Mouse (Mus musculus): ENCODE data around the gene Ergic3.
A peak's percentile ranks its signal among the peaks of the same experiment; 100 is the strongest.

Gene Ergic3

GRCm38 (mm10) chr2:156007888-156008532 is at the start of gene Ergic3, which contains the start of gene 6430550D23Rik:
TSS of gene Ergic3 (plus strand) at chr2:156008045.
TSS of gene 6430550D23Rik (minus strand) at chr2:156007977.
- DNase-seq = peak; percentile 99

- DNase-seq = no peak
Measured at GRCm38 (mm10) chr2:155959981-155960380, 47.9 kb upstream of the Ergic3 start.

- no peak for DNase-seq
Measured at GRCm38 (mm10) chr2:155961862-155962261, 46.0 kb upstream of the Ergic3 start.

GRCm38 (mm10) chr2:155962991-155963390 is 44.9 kb upstream of the Ergic3 start:
- no peak for DNase-seq

- DNase-seq = no peak
Measured at GRCm38 (mm10) chr2:155973348-155973747, 34.5 kb upstream of the Ergic3 start.

DNA sequence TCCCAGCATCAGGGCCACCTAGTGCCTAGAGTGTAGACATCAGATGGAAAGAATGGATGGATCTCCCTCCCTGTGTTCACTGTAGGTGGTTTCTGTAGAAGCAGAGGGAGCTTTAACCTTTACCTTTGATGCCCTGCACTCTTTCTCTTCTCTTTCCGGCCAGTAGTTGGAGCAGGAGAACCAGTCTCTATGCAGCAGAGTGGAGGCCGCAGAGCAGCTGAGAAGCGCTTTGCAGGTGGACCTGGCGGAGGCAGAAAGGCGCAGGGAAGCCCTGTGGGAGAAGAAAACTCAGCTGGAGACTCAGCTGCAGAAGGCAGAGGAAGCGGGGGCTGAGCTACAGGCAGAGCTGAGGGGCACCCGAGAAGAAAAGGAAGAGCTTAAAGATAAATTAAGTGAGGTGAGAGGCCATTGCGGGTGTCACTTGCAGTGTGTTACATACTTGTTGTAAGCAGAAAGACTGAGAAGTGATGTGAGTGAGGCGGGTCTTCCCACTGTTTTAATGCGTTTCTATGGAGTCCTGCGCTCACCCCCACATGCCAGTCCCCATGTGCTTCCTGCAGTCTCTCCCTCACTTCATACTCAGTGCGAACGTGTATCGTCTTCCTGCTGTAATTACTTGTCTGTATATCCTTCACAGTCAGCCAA is 33.6 kb upstream of the Ergic3 start:
- DNase-seq = peak; percentile 71 to 83

DNA sequence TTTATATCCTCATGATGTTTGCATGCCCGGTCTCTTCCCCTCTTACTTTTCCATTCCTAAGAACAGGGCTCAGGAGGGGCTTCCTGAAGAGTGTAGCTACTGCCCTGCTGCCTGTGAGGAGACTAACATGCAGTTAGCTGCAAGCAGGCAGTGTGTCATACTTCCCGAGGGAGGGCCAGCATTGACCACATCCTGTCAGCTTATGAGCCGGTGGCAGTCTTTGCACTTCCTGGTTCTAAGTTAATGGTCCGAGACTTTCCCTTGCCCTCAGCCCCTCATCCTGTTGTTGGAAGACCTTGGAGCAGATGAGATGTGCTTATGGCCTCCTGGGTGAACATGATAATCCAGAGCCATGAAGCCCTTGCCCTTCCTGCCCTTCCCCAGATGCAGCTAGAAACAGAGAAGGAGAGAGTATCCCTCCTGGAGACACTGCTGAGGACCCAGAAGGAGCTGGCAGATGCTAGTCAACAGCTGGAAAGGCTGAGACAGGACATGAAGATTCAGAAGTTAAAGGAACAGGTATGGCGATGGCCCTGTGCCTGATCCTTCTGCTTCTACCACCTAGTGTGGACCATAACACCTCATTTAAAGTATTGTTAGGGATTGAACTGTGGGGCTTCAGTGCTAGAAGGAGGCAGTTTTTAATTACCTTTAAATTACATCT is 28.4 kb upstream of the Ergic3 start:
- DNase-seq = peak; percentile 58 to 74

DNA sequence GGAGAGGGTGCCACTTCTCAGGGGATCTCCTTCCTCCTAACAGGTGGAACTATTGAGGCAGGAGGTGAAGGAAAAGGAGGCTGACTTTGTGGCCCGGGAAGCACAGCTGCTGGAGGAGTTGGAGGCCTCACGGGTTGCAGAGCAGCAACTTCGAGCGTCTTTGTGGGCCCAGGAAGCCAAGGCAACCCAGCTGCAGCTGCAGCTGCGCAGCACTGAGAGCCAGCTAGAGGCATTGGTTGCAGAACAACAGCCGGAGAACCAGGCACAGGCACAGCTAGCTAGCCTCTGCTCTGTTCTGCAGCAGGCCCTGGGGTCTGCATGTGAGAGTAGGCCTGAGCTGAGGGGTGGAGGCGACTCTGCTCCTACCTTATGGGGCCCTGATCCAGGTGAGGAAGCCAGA is 22.1 kb upstream of the Ergic3 start:
- peak; percentile 79 to 87 for DNase-seq

GRCm38 (mm10) chr2:155987131-155987530 is 20.7 kb upstream of the Ergic3 start:
- peak; percentile 40 to 64 for DNase-seq

- DNase-seq = peak in 1 of 2 experiments; percentile 54
Measured at GRCm38 (mm10) chr2:155989085-155989484, 18.8 kb upstream of the Ergic3 start.

DNA sequence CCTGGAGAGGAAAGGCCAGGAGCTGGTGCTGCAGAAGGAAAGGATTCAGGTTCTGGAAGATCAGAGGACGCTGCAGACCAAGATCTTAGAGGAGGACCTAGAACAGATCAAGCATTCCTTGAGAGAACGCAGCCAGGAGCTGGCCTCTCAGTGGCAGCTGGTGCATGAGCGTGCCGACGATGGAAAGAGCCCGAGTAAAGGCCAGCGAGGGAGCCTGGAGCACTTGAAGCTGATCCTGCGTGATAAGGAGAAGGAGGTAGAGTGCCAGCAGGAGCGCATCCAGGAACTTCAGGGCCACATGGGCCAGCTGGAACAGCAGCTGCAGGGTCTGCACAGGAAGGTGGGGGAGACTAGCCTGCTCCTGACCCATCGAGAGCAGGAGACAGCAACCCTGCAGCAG is 16.7 kb upstream of the Ergic3 start:
- no peak for DNase-seq

- DNase-seq = no peak
Measured at GRCm38 (mm10) chr2:155991863-155992321, 16.0 kb upstream of the Ergic3 start.

- no peak for DNase-seq
Measured at GRCm38 (mm10) chr2:156005393-156005792, 2.5 kb upstream of the Ergic3 start.

GRCm38 (mm10) chr2:156018106-156018505 is 10.3 kb downstream of the Ergic3 start:
- DNase-seq = no peak

DNA sequence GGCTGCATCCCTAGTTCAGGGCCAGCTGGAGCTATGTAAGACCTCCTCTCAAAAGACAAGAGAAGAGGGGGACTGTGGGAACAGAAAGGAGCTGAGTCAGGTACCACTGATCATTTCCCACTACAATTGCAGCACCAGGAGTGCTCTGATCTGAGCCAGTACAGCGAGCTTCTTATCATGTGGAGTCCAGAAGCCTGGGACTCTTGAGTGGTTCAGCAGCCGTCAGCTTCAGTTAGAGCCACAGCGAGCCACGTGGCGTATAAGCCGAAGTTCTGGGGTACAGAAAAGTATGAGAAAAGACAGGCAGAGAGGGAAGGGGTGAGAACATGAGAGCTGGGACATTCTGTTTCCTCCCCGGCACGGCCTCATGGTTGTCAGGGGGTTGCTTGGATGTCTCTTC is 13.4 kb downstream of the Ergic3 start:
- DNase-seq = no peak

DNA sequence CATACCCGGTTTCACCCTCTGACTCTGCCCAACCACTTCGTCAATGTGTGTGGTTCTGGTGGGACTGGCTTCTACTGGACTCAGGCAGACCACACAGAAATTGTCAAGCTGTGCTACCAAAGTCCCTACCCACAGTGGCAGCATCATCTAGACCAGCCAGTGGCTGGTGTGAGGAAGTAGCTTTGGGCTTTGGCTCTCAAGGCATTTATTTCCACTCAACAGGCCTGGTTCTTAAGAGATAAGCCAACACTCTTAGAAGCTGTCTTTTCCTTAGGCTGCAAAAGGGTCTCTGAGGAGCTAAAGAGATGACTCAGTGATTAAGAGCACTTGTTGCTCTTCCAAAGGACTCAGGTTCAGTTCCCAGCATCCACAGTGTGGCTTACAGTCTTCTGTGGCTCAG is 13.9 kb downstream of the Ergic3 start:
- DNase-seq = no peak

DNA sequence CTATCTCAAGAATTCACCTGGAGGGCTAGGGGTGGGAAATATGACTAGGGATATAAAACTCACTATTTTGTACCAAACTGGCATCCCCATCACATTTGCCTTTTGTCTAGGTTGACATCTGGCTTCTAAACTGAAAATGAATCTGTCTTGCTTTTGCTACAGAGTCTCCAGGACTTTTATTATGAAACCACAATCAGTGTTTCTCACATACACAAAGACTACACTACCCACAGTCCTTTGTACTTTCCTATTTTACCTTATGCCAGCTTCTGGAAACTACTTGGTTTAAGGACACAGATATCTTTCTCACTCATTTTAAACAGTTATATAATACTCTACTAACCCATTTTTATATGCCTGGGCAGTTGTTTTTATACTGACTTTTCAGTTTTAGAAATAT is 17.6 kb downstream of the Ergic3 start:
- DNase-seq = no peak

DNA sequence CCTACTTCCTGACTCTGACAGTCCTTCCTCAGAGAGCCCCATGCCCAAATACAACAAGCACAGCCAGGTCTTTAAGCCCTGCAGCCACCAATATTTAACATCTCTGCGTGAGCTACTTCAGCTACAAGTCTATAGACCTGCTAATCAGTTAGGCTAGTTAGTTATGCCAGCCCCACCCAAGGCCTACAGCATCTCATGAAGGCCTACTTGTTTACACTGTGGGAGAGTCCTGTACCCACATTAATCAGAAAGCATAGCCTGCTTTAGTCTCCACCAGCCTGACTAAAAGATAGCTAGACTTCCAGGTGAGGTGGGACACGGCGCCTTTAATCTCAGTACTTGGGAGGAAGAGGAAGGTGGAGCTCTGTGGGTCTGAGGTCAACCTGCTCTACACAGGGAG is 31.5 kb downstream of the Ergic3 start:
- no peak for DNase-seq

GRCm38 (mm10) chr2:156042903-156043302 is 35.1 kb downstream of the Ergic3 start:
- DNase-seq = no peak

DNA sequence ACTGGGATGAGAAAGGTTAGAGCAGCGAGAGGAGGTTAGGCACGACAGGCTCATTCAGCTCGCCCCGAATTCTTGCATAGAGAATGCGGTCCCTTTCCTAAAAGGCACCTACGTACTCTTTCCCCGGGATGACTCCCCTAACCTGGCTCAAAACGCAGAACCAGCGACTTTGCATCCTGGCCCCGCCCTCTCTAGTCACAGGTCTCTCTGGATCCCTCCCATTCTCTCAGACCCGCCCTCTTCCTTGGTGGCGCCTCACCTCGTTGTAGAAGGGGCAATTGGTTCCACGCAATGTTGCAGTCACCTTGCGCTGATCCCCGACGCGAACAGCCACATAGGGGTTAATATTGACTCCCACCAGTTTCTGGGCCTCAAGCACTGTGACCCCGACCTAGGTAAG is 40.1 kb downstream of the Ergic3 start:
- DNase-seq = peak; percentile 30 to 57

DNA sequence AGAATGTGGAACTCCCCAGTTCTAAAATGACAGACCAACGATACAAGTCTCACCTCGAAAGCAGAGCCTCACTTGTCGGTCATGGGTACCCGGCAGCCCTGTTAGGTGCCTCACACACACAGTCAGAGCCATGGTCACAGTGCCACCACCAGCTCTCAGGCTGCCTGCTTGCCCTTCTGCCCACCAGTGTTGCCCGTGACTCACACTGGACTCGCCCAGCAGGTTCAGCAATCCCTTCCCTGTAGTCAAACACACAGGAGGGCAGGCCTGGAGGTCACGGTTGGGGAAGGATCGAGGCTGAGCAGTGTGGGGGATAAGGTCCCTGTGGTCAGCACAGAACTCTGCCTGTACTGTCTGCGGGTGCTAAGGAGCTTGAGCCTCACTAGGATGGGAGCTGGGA is 45.0 kb downstream of the Ergic3 start, which contains the start of gene Fer1l4:
TSS of gene Fer1l4 (minus strand) at position 132 of the 400 bp plus-strand sequence.
- no peak for DNase-seq

DNA sequence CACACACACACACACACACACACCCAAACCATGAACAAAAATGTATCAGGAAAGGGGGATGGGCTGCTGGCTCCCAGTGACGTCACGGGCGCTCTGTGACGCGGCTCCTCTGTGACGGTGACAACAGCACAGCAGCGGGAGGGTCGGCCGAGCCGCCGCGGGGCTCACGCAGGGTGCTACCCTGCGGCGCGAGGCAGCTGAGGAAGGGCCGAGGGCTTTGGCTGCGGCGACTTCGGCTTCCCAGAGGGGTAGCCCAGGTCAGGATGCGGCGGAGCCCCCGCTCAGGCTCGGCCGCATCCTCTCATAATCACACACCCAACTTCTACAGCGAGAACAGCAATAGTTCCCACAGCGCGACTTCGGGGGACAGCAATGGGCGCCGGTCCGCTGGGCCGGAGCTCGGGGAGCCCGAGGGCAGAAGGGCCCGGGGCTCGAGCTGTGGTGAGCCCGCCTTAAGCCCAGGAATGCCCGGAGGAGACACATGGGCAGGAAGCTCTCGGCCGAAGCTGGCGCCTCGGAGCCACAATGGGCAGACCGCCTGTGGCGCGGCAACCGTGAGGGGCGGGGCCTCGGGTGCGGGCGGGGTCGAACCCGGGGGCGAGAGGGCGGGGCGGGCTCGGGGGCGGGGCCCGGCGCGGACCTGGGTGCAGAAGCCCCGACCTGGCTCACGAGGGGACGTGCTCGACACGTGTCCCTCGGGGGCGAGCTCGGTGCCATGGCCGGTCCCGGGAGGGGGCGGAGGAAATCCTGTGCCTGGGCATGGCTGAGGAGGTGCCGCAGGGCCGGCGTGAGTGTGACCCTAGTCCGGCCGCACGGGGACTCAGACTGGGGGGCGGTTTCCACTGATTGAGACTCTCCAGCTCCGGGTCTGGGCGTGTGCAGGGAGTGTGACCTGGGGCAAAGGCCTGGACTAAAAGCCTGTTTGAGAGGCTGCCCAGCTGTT is 57.5 kb downstream of the Ergic3 start, which contains the start of gene Spag4:
TSS of gene Spag4 (plus strand) at position 77 of the 943 bp plus-strand sequence.
- DNase-seq = peak; percentile 77 to 79
